Mouse (Mus musculus): ENCODE data around the gene Il17a.

GRCm38 (mm10) chr1:20685393-20685792 is 45.3 kb upstream of the Il17a start:
- TF ChIP-seq POLR2A (IDR thresholded peaks at IDR 0.05; ENCODE audit: borderline replicate concordance, low read depth, low read length) (no peak), CTCF (IDR thresholded peaks at IDR 0.05; ENCODE audit: low read depth, low read length) (no peak)
